Mouse (Mus musculus) olfactory bulb, adult 2 months (tissue): ENCODE measurements at regions not wholly inside any gene's neighbourhood (a gene's known extent, or its start where the extent isn't known, plus 50 kb on each side); places are given as distances from the start of the nearest gene placed in this dataset.
"Not testable (repeated sequence)": the region's sequence is repeated elsewhere in the genome, so short reads cannot be mapped to it uniquely, and the experiment has no call there.

ENCODE experiments used
- H3K27ac ChIP-seq: fragments of 200-500 bp; 2 replicates; pipeline ENCODE4 v1.5.1; 2012; ENCODE audit warnings: low read depth, low read length; ENCODE audit not compliant: insufficient read depth
- H3K4me1 ChIP-seq: fragments of 200-500 bp; 2 replicates; pipeline ENCODE4 v1.6.1; 2012; ENCODE audit warnings: low read length; ENCODE audit not compliant: control insufficient read depth, insufficient read depth
- H3K4me3 ChIP-seq: fragments of 200-500 bp; 2 replicates; pipeline ENCODE4 v1.5.1; 2012; ENCODE audit warnings: mild to moderate bottlenecking, low read depth, low read length, moderate library complexity; ENCODE audit not compliant: insufficient read depth
- CTCF ChIP-seq: fragments of 200-500 bp; IDR thresholded peaks from 2 replicates; pipeline ENCODE4 v1.5.1; 2012; ENCODE audit warnings: low read depth, mild to moderate bottlenecking, low read length, moderate library complexity; ENCODE audit not compliant: insufficient read depth
- POLR2A ChIP-seq: fragments of 200-500 bp; IDR thresholded peaks from 2 replicates; pipeline ENCODE4 v1.6.1; 2012; ENCODE audit warnings: mild to moderate bottlenecking, low read depth, low read length, moderate library complexity; ENCODE audit not compliant: insufficient read depth
- WGBS: fragments of 180-500 bp; shearing (Covaris S2); methylation state at CpG from one replicate; pipeline ENCODE4 v1.1.7; 2018; 5-methylcytosine and 5-hydroxymethylcytosine counted together

GRCm38 (mm10) chr1:161728546-161729206, 59.6 kb downstream of the Fasl start:
- TF ChIP-seq CTCF (no peak), POLR2A (no peak)
- Histone ChIP-seq H3K27ac (no peak overlapping the region), H3K4me3 (no peak overlapping the region), H3K4me1 (no peaks in the 10 kb centered on the region)
- 85% methylated on average over 7 of the region's 7 CpGs for WGBS

GRCm38 (mm10) chr1:161727357-161727756, 60.9 kb downstream of the Fasl start:
- H3K27ac ChIP-seq, H3K4me3 ChIP-seq, H3K4me1 ChIP-seq: not testable (repeated sequence)
- WGBS: 95% methylated on average over 18 of the region's 27 CpGs

DNA sequence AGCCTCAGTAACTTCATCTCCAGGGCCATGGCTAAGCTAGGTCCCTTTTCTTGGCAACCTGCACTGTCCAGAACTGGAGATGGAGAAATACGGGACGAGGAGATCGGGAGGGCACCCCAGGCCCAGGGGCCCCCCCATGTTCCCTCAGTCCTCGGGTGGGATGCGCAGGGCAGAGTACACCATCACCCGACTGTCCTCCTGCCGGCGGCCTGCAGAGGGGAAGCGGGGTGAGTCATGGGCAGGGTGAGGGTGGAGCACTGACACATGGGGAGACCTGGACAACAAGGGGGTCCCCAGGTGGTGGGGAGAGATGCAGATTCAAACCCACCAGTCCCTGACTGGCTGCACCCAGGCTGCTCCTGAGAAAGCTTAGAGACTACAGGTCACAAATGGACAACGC, 62.2 kb downstream of the Fasl start:
- H3K27ac ChIP-seq, H3K4me1 ChIP-seq, H3K4me3 ChIP-seq: not testable (repeated sequence)
- 100% methylated on average over 1 of the region's 10 CpGs for WGBS

GRCm38 (mm10) chr1:161719876-161720275, 68.4 kb downstream of the Fasl start:
- Histone ChIP-seq H3K4me3 (no peak overlapping the region), H3K27ac (no peak overlapping the region), H3K4me1 (no peaks in the 10 kb centered on the region)
- TF ChIP-seq POLR2A (no peak), CTCF (no peak)
- WGBS: 72% methylated on average over 3 of the region's 3 CpGs

GRCm38 (mm10) chr1:161718254-161718653, 70.0 kb downstream of the Fasl start:
- H3K4me1 ChIP-seq: no peaks in the 10 kb centered on the region
- 78% methylated on average over 5 of the region's 5 CpGs for WGBS
- no peak for TF ChIP-seq CTCF
- no peak for TF ChIP-seq POLR2A
- H3K27ac ChIP-seq: no peak overlapping the region
- H3K4me3 ChIP-seq: no peak overlapping the region

GRCm38 (mm10) chr1:161712918-161713317, 75.4 kb downstream of the Fasl start:
- H3K27ac ChIP-seq: no peak overlapping the region
- no peak overlapping the region for H3K4me3 ChIP-seq
- H3K4me1 ChIP-seq: peaks cover 3% of the 10 kb centered on the region; the same call in 1 of the 2 replicates
- no peak for TF ChIP-seq CTCF
- TF ChIP-seq POLR2A: no peak
- 15% methylated on average over 10 of the region's 10 CpGs for WGBS

- H3K4me1 ChIP-seq: peaks cover 3% of the 10 kb centered on the region; the same call in 1 of the 2 replicates
- no peak overlapping the region for H3K4me3 ChIP-seq
- WGBS: 5% methylated on average over 3 of the region's 3 CpGs
- TF ChIP-seq POLR2A: no peak
- no peak for TF ChIP-seq CTCF
- no peak overlapping the region for H3K27ac ChIP-seq
Observed at GRCm38 (mm10) chr1:161712283-161712682, 76.0 kb downstream of the Fasl start.

- H3K4me3 ChIP-seq: no peak overlapping the region
- no peak for TF ChIP-seq POLR2A
- TF ChIP-seq CTCF: no peak
- no peak overlapping the region for H3K27ac ChIP-seq
- WGBS: 70% methylated on average over 3 of the region's 3 CpGs
- 0 out of 2 replicates have a peak, but pooled peaks cover 2% of the 10 kb centered on the region for H3K4me1 ChIP-seq
Observed at GRCm38 (mm10) chr1:161707049-161707448, 81.2 kb downstream of the Fasl start.

DNA sequence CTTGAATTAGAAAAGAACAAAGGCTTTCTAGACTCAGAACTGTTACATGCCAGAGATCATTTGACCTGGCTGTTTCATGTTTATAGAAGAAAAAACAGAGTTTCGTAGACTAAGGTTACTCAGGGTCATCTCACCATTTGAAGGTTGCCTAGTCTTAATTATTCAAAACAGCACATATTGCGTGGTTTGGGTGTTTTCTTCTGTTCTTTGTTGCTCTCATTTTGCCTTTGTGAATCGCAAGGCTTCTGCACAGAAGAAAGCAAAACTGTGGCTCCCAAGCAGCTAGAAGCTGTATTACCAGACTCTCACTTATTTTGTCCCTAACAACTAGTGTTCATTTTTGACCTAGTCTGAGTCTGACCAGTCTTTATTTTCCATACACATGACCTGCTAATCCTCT, 83.3 kb downstream of the Fasl start:
- Histone ChIP-seq H3K4me3 (no peak overlapping the region), H3K27ac (no peak overlapping the region), H3K4me1 (0 out of 2 replicates have a peak, but pooled peaks cover 2% of the 10 kb centered on the region)
- WGBS: 60% methylated on average over 3 of the region's 3 CpGs
- TF ChIP-seq POLR2A (no peak), CTCF (no peak)

DNA sequence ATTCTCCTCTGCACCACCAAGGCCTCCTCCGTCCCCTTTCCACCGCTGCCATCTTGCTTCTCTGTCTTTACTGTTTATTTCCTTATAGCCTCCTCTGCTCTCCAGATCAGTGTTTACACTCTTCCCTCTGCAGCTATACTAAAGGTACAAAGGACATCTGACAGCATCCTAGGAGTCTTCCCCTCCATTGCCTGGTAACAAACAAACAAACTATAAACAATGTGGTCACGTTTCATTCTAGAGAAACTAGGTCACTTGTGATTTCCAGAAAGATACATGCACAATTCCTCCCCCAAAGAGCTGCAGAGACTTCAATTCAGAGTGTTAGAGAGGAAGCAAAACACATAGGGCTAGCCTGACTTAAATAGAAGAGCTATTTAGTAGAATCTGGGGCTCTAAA, 83.8 kb downstream of the Fasl start:
- no peak overlapping the region for H3K27ac ChIP-seq
- H3K4me3 ChIP-seq: no peak overlapping the region
- WGBS: 70% methylated on average over 3 of the region's 3 CpGs
- 0 out of 2 replicates have a peak, but pooled peaks cover 2% of the 10 kb centered on the region for H3K4me1 ChIP-seq
- TF ChIP-seq POLR2A (no peak), CTCF (no peak)
